Mouse (Mus musculus) T-cell, adult 2 months (primary cell): ENCODE measurements around the gene Olfr1121.
"Not testable (repeated sequence)": the region's sequence is repeated elsewhere in the genome, so short reads cannot be mapped to it uniquely, and the experiment has no call there.

Source experiments
- DNase-seq: peaks from one replicate; pipeline ENCODE4 v3.0.0; 2022; ENCODE audit warnings: low spot score

Olfr1121 gene

DNA sequence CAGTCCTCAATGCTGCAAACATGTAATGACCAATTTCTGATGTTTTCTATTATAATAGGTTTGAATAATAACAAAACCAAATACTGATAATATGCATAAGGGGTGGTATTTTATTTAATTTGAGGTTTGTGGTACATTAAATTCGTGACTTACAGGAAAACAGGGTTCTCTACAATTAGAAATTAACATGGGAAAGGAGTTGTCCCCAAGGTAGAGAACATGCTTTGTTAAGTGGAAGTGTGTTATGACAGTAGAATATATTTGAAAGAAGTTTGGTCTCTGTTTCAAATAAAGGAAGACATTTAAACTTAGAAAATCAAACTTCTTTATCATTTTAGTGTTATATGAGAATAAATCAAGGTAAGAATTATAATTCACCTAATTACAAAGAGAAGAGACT, at the start of gene Olfr1121:
TSS of gene Olfr1121 (plus strand) at position 301 of the 400 bp plus-strand sequence.
- no peak for DNase-seq

DNA sequence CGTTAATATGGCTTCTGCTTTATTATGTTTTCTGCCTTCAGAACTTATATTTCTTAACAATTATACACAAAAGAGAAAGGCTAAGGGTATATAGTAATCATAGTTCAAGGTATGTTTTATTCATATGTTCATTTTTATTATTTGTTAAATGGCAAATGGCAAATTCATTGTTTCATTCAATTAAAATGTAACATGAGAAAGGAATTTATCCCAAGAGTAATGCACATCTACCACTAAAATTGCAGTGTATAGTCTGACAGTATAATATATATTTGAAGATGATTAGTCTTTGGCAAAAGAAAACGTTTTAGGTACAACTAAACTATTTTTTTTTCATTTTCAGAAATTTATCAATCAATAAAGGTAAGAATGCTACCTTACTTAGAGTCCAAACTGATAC, 15.2 kb upstream of the Olfr1121 start, which contains the start of gene Olfr1120:
TSS of gene Olfr1120 (plus strand) at position 301 of the 400 bp plus-strand sequence.
- DNase-seq = no peak

DNA sequence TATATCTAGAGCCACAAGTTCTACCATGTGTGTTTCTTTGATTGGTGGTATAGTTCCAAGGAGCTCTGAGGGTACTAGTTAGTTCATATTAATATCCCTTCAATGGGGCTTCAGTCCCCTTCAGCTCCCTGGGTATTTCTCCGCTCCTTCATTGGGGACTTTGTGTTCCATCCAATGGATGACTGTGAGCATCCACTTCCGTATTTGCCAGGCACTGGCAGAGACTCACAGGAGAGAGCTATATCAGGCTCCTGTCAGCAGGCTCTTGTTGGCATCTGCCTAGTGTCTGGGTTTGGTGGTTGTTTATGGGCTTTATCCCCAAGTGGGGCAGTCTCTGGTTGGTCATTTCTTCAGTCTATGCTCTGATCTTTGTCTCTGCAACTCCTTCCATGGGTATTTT, 9.6 kb upstream of the Olfr1121 start:
- DNase-seq = not testable (repeated sequence)

DNA sequence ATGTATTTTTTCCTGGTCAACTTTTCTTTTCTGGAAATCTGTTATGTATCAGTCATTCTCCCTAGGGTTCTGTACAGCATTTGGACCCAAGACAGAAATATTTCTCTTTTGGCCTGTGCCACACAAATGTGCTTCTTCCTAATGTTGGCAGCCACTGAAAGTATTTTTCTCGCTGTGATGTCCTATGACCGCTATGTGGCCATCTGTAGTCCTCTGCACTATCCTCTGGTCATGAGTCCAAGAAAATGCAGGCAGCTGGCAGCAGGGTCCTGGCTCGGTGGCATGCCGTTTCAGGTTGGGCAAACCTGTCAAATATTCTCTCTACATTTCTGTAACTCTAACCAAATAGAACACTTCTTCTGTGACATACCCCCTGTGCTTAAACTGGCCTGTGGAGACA, 2.0 kb downstream of the Olfr1121 start:
- DNase-seq = no peak

DNA sequence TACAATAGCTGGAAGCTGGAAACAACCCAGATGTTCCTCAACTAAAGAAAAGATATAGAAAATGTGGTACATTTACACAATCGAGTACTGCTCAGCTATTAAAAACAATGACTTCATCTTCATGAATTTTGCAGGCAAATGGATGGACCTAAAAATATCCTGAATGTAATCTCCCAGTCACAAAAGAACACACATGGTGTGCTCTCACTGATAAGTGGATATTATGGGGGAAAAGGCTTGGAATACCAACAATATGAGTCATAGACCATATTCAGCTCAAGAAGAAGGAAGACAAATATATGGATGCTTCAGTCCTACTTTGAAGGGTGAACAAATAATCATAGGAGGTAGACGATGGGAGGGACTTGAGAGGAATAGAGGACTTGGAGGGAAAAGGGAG, 14.2 kb downstream of the Olfr1121 start:
- DNase-seq = no peak

DNA sequence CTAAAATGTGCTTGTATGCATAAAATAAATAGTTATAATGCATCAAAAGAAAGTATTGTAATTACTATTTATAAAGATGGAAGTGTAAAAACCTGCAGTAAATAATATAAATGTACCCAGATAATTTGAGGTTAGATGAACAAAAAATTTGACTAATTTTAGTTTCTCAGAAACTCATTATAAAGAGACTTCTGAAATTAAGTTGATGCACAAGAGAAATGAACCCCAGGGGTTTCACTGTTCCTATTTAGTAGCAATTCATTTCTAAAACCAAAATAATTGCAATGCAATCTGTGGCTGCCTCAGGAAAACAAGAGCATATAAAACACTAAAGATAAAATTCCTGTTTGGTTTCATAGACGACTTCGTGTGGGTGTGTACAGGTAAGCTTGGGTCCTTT, 15.9 kb downstream of the Olfr1121 start, which contains the start of gene Olfr1122:
TSS of gene Olfr1122 (plus strand) at position 301 of the 400 bp plus-strand sequence.
- DNase-seq = no peak

DNA sequence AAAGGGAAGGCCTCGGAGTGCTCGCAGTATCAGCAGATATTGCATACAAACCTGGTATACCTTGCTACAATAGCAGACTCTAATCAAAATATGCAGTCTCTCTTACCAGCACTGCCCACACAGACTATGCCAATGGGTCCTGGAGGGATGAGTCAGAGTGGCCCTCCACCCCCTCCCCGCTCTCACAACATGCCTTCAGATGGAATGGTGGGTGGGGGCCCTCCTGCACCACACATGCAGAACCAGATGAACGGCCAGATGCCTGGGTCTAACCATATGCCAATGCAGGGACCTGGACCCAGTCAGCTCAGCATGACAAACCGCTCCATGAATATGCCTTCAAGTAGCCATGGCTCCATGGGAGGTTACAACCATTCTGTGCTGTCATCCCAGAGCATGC, 23.9 kb downstream of the Olfr1121 start:
- not testable (repeated sequence) for DNase-seq

DNA sequence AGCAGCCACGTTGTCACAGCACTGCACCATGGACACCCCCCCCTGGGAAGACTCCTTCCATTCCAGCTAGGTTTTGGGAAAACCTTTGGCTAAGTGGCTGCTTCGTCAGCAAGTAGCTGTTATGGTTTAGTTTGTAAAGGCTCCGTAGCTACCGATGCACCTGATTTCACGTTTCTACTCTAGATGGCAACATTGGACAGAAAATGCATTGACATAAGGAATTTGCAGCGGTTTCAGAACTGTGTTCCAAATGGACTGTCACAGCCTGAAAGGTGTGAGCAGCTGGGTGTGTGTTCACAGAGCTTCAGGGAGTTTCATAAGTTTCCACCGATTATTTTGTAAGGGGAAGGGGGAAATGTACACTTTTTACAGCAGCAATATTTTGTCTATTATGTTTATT, 25.0 kb downstream of the Olfr1121 start:
- DNase-seq = not testable (repeated sequence)

DNA sequence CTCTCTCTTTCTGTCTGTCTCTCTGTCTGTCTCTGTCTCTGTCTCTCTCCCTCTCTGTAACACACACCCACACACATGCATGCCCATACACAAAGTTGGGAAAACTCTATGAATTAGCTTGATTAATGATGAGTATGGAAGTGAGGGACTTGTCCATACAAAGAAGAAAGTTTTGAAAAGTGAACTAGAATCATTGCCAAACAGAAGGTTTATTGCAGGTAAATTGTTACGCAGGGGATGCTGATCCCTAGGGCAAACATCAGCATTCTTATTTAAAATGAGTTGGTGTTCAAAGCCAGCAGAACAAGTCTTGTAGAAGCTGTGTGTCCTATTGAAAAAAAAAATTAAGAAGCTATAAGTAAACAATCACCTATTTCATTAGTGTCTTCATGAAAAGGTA, 46.6 kb downstream of the Olfr1121 start, which contains the start of gene Olfr1123:
TSS of gene Olfr1123 (plus strand) at position 301 of the 400 bp plus-strand sequence.
- DNase-seq = no peak
